Mouse (Mus musculus) brain, adult 2 months (tissue): ENCODE measurements at regions not wholly inside any gene's neighbourhood (a gene's known extent, or its start where the extent isn't known, plus 50 kb on each side); places are given as distances from the start of the nearest gene placed in this dataset.

ENCODE experiments used
- DNase-seq: peaks from one replicate; pipeline ENCODE4 v3.0.0; 2011; ENCODE audit warnings: low read depth, low spot score

GRCm38 (mm10) chr15:31841519-31841918 is 239.9 kb downstream of the Fam173b start:
- no peak for DNase-seq

DNA sequence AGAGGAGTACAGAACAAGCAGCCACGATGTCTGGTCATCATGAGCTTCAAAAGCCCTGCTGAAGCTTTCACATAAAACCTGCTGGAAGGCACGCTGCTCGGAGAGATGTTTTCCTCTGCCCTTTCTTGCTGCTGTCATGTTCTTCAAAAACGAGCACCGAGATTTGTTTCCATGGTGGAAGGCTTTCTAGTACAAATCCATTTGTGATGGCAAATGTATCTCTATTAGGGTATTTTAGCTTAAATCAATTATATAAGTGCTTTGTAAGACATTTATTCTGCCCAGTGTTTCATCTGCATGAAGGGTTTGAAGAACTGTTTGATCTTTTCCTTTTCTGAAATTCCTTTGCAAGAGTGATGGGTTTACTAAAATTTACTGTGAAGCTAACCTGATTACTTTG is 253.1 kb downstream of the Fam173b start:
- peak; percentile 15 for DNase-seq

- DNase-seq = no peak
These were observed 253.5 kb downstream of the Fam173b start for GRCm38 (mm10) chr15:31855188-31855587.

GRCm38 (mm10) chr15:31869100-31869499 is 267.4 kb downstream of the Fam173b start:
- DNase-seq = no peak

DNA sequence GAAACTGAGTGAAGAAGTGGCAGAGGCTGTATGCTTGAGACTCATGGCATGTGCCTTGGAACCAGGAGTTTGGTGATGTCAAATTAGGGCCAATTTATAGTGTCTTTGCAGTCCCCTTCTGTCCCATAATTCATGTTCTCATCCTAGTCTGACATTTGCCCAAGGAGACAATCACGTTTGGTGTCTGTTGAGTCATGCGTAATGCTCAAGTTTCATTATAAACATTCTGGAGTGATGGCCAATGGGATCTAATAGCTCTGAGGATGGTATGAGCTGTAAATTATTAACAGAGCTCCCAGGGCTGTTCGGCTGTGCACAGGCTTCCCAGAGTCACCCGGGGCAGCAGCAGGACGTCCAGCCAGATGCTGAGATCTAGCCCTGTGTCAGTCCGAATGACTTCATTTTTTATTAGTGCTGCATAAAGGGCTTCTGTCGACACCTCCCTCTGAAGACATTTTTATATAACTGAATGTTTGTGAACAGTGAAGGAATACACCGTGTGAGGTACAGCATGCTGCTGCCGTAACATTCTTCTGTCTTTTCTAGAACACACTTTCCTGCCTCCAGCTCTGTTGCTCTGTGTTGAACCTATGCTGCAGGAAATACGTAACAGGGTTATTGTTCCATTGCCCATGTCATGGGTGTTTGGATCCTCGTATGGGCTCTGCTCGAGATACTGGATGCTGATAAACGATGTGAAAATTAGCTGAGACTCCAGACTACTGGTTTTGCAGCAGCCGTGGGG is 268.2 kb downstream of the Fam173b start:
- no peak for DNase-seq

DNA sequence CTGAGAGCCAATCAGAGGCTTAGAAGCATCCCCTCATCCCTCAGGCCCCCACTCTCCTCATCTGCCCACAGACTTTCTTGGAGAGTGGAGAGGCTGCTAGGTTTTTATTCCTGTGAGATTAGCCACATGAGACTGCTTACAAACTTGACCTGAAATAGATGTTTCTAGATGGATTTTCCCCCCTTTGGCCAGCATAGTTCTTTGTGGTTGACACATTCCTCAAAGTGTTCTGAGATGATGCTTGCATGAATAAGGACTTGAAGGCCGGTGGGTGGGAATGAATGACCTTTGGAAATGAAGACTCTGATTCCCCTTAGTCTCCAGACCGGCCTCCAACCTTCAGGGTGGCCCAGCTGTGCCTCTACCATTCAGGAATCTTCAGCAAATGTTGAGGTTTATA is 273.8 kb downstream of the Fam173b start:
- no peak for DNase-seq

DNA sequence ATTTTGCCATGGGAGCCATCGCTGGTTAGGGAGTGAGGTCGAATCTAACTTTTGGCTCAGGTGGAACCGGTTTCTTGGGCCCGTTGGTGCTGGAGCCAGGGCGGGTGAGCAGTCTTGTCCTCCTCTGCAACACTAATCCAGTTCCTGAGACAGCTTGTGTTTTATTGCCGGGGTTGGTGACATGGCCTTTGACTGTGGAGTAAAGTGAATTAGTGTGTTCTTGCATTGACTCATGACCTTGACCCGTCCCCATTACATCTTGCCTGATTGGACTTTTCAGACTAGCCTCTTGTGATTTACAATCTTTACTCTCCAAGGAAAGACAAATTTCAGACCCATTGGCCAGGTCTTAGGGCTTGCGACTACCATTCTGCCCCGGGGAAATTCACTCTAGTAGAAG is 278.8 kb downstream of the Fam173b start:
- no peak for DNase-seq

- peak; percentile 11 for DNase-seq
These were observed 280.7 kb downstream of the Fam173b start for GRCm38 (mm10) chr15:31882331-31882730.

GRCm38 (mm10) chr15:31883516-31883915 is 281.9 kb downstream of the Fam173b start:
- peak; percentile 66 for DNase-seq

DNA sequence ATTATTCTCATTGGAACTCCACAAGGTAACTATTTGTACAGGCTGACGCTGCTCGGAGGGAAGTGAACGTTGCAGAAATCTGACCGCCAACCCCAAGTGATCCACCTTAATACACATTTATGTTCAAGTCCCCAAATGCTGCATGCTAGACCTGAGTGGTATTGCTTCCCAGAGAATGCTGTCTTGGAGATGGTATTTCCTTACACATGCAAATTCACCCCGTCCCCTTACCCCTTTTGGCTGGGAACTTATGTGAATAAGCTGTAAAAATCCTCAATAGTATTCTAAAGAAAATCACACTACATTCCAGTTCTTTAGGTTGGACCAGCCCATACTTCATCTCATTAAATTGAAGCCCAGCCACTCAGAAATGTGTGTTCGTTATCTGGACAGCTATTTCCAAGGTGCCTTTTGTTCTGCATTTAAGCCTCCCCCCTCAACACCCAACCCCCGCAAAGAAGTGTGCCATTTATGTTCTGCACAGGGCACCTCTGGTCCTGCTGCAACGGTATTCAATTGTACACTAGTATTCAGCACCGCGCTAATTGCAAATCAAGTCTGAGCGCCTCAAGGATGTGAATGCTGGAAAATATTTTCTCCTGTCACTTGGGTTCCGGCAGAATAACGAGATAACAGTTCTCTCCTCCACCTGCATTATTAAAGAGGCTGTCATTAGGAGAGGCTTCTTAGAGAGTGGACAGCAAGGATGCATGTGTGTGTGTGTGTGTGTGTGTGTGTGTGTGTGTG is 278.0 kb upstream of the Tas2r119 start:
- no peak for DNase-seq

DNA sequence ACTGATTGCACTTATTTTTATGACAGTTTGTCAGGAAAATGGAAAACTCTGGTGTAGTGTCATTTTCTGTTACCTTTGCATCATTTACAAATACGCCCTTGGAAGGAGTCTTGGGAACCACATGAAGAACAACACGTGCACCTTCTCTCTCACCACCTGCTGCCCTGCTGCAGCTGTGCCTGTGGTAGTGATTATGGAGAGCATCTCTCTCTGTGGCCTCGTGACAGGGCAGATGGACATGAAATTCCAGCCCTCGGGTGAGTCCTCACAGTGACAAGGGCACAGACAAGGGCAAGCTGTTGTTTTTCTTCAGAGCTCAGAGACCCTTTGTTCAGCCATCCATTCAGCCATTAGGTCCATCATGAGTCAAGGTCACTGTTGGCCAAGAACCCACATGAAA is 276.8 kb upstream of the Tas2r119 start:
- DNase-seq = no peak

DNA sequence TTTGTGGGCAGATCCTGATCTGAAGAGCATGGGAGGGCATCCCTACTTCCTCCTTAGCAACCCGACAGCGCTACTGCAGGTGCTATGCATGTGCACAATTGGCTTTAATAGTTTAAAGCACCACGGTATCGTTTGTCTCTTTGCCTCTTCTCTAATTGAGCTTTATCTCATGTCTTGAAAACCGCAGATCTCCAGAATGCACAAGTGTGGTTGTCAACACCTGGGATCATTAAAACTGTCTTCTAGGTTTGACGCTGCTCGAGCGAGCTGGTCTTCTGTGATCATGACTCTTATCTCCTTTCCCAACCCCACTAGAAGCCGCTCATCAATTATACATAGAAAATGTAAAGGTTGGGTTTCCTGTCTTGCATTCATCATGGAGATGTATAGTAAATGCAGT is 268.7 kb upstream of the Tas2r119 start:
- no peak for DNase-seq

- no peak for DNase-seq
These were observed 265.1 kb upstream of the Tas2r119 start for GRCm38 (mm10) chr15:31911978-31912377.

- peak; percentile 92 for DNase-seq
These were observed 255.6 kb upstream of the Tas2r119 start for GRCm38 (mm10) chr15:31921485-31921884.

- DNase-seq = no peak
These were observed 216.8 kb upstream of the Tas2r119 start for GRCm38 (mm10) chr15:31960301-31960700.

DNA sequence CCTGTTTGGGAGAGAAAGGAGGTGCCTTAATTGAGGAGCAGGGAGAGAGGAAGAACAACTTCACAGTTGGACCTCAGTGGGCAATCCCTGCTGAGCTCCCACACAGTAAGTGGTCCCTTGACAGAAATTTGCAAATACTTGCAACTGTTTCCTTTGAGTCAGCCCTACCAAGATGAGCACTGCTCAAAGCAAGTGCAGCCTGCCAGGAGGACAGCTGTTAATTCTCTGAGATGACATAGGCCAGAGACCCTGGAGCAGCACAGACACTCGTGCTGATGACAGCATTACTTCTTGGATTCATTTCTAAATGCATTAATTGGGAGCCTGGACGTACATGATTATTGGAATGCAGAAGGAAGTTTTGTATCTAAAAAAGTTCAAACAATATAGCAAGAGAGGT is 215.1 kb upstream of the Tas2r119 start:
- no peak for DNase-seq

DNA sequence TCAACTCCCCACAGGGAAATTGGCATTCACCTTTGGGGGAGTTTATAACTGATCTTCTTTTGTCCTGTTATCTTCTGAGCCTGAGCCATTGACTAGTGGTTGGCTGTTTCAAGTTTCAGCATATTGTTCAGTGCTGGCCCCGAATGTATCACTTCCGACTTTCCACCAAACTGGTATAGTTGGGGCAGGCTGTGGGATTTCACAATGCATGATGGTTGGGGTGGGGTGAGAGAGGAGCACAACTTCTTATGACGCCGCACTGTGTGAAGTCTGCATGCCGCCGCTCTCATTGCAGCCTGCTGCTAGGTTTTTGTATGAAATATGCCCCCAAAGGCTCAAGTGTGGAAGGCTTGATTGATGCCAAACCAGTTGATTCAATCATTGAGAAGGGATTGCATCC is 212.2 kb upstream of the Tas2r119 start:
- no peak for DNase-seq

- DNase-seq = no peak
These were observed 211.5 kb upstream of the Tas2r119 start for GRCm38 (mm10) chr15:31965542-31965941.

- DNase-seq = peak; percentile 45
These were observed 204.2 kb upstream of the Tas2r119 start for GRCm38 (mm10) chr15:31972891-31973290.

DNA sequence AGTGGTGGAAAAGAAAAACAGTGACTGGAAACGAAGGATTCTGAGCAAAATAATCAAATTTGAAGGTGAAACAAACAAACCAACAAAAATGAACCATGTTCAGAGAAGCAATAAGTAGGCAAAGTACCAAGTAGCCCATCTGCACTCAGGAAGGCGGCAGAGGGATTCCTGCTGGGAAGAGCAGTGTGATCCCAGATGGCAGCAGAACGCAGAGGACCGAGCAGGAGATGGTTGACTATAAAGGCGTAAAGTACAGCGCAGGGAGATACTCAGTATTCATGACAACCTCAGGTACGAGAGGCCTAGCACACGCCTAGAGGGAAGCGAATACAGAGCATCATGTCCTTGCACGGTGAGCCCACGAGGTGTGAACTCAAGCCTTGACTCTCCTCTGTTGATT is 203.2 kb upstream of the Tas2r119 start:
- peak; percentile 96 for DNase-seq

DNA sequence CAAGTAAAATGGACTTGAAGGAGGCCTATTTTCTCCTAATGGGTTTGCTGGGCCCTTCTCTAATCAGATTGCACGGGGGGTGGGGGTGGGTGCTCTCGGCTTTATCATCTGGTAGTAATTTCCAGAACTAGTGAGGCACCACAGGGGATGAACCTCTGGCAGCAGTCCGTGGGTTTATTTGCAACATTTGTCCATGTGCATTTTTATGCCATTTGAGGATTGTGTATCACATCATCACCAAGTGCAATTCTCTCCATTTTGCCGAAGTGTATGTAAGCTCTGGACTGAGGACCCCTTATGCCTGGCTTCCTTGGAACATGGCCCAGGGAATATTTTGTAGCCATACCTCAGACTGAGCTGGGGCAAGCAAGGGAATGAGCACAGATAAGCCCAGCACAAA is 200.6 kb upstream of the Tas2r119 start:
- DNase-seq = no peak

GRCm38 (mm10) chr15:31977563-31977962 is 199.5 kb upstream of the Tas2r119 start:
- DNase-seq = peak; percentile 71

DNA sequence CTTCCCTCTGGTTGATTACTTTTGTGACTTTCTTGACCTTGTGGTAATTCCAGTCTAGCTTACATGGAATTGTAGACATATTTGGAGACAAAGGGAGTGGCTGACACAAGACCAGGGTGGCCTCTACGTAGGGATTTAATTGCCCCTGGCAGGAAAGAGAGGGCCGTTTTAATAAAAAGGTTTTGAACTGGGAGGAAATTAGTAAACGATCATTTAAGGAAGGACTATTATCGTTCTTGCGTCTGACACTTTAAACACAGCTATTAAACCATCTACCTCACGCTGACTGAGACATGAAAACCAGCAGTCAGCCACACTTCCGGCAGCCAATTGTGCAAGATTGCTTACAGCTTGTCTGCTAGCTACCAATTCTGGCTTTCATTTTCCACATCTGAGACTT is 197.1 kb upstream of the Tas2r119 start:
- peak; percentile 32 for DNase-seq
